Mouse (Mus musculus): Measurements from ENCODE around the gene Sult6b2.

Gene Sult6b2

DNA sequence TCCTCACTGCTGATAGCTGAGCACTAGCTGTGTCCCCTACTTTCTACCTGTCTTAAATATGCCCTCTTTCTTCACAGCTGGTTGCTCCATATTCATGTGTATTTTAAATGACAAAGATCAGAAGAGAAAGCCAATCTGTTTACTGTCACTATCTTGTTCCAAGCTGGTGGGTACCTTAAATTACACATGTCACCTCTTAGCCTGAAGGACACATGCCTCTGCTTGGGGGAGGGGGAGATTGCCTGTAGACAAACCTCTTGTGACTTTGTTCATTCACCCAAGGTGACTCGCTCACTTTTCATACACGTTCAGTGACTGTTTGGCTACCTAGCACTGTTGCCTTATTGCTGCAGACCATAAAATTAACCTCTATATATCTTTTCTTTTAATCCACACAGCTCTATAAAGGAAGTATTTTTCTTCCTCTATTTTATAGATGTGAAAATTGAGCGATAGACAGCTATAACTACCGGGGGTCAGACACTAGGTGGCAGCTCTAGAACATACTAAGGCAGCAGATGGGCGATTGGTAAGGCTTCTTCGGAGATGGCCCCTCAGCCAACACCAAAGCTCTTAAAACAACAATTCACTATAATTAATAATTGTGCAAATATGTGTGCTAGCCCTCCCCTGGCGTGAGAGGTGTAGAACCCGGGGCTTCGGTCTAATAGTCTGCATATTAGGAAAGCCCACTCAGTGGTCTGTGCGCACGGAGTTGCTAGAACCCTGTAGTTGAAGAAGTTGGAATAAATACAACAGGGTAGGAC lies 25.1 kb downstream of the Sult6b2 start:
- in situ Hi-C loops (cut with MboI), result no loop called here

DNA sequence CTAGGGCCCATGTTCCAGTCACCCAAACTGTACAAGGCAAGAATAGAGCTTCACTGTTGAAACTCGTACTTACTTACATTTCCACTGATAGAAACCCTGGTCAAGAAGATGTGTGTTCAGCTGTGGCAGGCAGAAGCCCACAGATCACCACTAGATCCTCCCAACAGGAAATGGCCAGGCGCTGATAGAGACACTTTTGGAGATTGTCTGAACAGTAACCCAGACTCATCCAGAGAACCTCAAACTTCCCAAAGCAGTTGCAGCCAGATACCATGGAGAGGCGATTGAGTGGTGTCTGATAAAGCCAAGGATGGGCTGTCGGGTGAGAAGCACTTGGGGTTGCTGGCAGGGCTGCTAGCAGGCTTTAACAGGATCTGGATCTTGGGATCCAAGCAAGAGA lies 27.4 kb downstream of the Sult6b2 start:
- in situ Hi-C loops (cut with MboI), result no loop called here

DNA sequence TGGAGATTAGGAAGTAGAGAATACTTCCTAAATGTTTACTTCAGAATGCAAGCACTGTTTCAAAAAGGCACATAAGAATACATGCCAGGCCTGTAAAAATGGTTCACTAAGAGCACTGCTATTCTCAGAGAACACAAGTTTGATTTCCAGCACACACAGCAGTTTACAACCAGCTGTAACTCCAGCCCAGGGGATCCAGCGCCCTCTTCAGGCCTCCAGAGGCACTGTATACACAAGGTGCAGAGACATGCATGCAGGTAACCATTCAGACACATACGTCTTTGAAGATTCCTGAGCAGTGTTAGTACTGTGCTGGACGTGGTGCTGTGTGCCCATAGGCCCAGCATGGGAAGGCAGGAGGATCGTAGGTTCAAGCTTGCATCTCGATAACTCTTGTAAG lies 30.7 kb downstream of the Sult6b2 start:
- in situ Hi-C loops (cut with MboI), result loop anchor here (25.0 kb wide), 1 partner anchor 386 kb away; the partner anchor contains the start of genes Golt1b and Recql

DNA sequence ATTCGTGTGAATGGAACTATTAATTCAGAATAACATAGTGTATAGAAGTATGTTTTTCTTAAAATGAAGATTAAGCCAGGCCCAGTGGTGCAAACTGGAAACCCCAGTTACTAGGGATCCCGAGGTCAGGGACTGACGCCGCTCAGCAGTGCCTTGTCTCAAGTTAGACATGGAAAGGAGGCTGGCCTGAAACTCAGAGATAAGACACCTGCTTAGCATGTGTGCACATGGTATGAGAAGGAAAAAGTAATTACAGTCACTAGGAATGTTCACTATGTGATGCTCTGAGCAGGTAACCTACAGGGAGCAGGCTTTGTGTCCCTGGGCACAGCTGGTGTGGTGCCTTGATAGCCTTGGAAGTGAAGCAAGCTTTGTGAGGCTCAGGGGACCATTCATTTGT lies 32.7 kb downstream of the Sult6b2 start:
- in situ Hi-C loops (cut with MboI), result loop anchor here (25.0 kb wide), 1 partner anchor 384 kb away; the partner anchor contains the start of genes Golt1b and Recql

DNA sequence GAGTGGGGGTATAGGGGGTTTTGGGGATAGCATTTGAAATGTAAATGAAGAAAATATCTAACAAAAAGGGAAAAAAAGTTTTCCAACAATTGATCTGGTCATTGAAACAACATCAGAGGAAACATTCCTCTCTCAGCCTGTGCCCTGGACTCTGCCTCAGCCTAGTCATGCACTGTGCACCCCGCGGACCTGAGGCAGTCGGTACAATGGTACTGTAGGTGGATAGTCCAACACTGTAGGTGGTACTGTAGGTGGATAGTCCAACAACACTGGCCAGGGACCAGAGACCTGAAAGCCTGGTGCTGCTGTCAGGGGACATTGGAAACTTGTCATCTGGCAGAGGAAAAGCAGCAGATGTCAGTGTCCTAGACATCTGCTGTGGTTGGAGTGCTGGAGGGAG lies 34.4 kb downstream of the Sult6b2 start:
- in situ Hi-C loops (cut with MboI), result loop anchor here (25.0 kb wide), 1 partner anchor 383 kb away; the partner anchor contains the start of genes Golt1b and Recql

DNA sequence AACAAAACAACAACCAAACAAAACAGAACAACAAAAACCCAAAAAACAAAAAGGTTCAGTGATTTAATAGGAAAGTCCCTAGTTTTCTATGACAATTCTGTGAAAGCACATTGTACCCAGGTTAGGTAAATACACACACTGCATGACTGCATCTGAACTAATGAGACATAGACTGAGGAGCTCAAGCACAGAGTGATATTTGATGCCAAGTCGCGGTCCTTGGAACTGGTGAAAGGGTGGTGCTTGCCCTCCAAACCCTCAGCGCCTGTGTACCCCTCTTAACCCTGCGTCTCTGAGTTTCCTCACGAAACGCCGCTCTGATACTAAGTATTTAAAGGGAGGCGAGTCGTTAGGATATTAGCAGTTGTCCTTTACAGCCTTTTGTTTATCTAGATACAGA lies 37.0 kb downstream of the Sult6b2 start:
- in situ Hi-C loops (cut with MboI), result loop anchor here (25.0 kb wide), 1 partner anchor 380 kb away; the partner anchor contains the start of genes Golt1b and Recql

DNA sequence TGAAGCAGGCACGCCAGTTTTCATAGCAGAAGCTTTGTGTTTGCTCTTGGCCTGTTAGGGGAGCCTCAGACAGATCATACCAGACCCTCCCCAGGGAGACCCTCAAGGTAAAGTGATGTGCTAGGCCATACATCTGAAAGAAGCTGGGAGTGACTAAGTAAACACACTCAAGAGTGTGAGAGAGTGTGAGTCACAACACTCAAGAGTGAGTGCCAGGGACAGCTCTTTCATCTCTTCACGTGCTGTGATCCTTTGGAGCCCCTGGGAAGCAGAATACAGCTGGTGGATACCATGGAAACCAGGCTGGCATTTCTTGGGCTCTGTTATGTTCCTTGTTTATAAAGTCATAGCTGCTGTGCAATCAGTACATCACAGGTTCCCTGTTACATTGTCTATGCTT lies 39.4 kb downstream of the Sult6b2 start:
- in situ Hi-C loops (cut with MboI), result loop anchor here (25.0 kb wide), 1 partner anchor 378 kb away; the partner anchor contains the start of genes Golt1b and Recql

DNA sequence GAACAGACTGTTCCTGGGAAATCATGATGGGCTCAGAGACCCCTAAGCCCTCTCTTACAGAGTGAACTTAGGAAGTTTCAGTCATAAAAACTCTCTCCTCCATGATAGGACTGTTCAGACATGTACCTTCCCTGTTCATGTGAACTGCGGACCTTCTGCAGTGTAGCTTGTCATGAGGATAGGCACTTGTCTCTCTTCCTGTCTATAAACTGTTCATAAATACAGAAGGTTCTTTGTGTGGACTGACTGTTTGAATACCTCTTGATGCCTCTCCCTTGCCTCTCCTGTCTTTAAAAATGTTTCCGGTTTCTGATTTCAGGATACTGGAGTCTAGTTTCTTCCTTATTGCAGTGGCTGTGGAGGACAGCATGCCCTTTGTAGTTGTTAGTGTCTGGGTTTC lies 44.7 kb downstream of the Sult6b2 start:
- in situ Hi-C loops (cut with MboI), result loop anchor here (25.0 kb wide), 1 partner anchor 372 kb away; the partner anchor contains the start of genes Golt1b and Recql

DNA sequence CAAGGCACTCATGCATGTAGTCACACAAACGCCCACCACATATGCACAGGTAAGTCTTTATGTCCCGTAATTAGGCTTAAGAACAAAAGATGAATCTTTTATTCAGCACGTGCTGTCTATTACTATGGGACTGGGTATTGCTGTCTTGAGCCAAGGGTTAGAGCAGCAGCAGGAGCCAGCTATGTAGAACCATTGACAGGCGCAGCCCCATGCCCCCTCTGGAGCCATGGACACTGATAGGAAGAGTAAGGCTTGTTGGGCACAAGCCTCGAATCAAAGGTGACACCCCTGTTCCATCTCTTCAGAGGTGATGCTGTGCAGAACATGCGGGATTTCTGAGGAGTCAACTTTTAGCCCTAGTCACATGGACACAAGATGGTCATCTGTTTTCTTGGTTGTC lies 45.7 kb downstream of the Sult6b2 start:
- in situ Hi-C loops (cut with MboI), result loop anchor here (25.0 kb wide), 1 partner anchor 371 kb away; the partner anchor contains the start of genes Golt1b and Recql

DNA sequence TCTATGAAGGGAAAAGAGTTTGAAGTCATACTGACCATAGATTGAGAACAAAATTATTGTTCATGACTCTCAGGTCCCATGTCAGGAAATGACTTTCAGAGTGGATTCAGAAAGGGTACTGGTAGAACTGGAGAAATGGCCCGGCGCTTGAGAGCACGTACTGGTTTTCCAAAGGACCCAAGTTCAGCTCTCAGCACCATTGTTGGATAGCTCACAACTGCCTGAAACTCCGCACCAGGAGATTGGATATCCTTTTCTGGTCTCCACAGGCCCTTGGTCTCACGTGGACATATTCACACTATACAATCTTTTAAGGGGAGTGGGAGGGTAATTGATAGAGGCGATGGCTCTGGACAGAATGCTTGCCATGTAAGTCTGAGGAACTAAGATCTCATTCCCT lies 46.3 kb downstream of the Sult6b2 start:
- in situ Hi-C loops (cut with MboI), result loop anchor here (25.0 kb wide), 1 partner anchor 371 kb away; the partner anchor contains the start of genes Golt1b and Recql

DNA sequence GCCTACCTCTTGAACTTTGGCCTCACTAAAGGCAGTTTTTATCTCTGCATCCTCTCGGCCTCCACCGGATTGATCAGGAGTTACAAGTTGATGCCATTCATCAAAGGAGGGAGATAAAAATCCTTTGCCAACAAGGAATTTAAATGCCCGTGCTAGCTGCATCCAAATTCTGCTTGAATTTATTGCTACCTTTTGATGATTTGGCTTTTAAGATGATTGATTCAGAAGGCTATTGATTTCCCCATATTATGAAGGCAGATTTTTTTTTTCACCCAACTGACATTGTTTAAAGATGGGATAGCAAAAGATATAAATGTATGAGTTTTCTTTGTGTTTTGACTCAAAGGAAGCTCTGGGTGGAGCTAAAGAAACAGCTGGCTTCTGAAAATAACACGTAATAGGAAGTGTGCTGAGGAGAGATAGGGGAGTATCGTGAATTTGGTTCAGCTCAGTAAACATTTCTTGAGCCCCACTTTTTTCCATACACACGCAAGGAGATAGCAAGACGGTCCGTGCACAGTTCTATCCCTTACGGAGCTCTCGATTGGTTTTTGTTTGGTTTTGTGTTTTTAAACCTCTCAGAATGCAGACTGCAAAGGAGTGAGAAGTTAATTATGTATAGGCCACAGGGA lies 46.9 kb downstream of the Sult6b2 start:
- in situ Hi-C loops (cut with MboI), result loop anchor here (25.0 kb wide), 1 partner anchor 370 kb away; the partner anchor contains the start of genes Golt1b and Recql

DNA sequence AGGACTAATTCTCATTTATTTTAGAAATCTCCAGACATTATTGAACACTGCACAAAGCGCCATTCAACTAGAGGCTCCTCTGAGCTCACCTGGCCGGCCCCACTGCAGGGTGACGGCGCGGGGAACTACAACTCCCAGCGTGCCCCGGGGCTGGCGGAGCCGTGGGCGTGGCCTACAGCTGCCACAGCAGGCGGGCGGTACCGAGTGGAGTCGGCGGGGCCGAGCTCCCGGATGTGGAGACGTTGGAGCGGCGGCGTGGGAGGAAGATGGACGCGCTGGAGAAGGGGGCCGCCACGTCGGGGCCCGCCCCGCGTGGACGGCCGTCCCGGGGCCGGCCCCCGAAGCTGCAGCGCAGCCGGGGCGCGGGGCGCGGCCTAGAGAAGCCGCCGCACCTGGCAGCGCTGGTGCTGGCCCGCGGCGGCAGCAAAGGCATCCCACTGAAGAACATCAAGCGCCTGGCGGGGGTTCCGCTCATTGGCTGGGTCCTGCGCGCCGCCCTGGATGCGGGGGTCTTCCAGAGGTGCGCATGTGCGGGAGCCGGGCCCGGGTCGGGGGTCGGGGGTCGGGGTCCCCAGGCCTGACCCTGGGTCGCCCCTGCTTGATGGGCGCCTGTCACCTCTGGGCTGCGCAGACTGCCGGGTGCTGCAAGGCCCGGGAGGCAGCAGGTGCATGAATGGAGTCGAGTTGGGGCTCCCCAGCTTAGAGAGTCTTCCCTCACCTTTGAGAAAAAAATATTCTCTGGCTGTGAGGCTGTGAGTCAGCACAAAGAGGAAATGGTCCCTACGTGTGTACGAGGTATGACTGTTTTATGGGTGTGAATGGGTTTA lies 47.6 kb downstream of the Sult6b2 start, which contains the start of gene Cmas:
Gene Cmas (plus strand): TSS at position 180 of the 827 bp plus-strand sequence.
- in situ Hi-C loops (cut with MboI), result loop anchor here (25.0 kb wide), 1 partner anchor 369 kb away; the partner anchor contains the start of genes Golt1b and Recql

DNA sequence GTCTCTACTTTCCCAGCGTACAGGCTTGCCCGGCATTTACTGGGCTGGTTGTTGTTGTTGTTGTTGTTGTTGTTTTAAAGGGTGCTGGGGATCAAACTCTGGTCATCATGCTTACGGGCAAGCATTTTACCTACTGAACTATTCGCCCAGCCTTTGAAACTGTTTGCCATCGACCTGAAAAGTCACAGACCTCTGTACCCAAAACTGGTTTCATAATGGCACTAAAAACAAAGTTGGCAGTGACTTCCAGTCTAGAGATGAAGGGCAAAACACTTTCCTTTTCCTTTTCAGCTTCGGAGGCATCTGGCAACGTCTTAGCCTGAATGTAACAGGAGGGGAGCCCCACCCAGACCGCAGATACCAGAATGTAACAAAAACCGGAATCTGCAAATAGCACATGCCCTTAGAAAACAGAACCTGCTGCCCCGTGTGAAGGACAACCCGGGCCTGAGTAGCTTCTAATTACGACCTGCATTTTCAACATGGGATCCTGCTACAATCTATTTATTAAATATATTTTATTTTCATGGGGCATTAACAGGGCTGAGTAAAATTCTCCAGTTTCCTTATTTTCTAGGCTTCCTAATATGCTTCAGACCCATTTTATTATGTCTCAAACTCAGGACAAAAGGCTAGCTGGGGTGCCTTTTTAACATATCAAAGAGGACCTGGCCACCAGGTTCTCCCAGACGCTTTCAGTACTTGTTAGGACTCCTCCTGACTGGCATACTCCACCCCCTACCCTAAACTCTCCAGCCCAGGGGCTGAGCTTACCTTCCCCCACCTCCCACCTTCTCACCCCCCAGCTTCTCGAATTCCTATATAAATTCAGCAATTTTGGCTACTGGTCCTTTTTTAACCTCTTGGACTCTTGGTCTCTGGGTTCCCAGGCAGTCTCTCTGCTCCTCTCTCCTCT lies 51.7 kb downstream of the Sult6b2 start:
- in situ Hi-C loops (cut with MboI), result loop anchor here (25.0 kb wide), 1 partner anchor 365 kb away; the partner anchor contains the start of genes Golt1b and Recql

DNA sequence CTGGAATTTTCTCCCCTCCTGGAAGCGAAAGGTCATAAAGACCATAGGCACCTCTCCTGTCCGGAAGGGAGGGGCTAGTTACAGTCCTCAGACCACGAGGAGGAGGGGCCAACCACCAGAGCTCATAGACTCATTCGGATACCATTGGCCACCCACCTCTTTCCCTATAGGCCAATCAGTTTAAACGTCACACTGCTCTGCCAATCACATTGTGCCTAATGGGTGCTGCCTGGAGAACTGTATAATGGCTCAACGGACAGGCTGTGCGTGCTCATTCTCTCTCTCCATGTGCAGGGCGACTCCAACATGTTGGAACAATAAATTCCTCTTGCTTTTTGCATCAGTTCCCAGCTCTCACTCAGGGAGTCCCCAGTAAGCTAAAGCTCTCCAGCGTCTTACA lies 52.9 kb downstream of the Sult6b2 start:
- in situ Hi-C loops (cut with MboI), result loop anchor here (25.0 kb wide), 1 partner anchor 364 kb away; the partner anchor contains the start of genes Golt1b and Recql

DNA sequence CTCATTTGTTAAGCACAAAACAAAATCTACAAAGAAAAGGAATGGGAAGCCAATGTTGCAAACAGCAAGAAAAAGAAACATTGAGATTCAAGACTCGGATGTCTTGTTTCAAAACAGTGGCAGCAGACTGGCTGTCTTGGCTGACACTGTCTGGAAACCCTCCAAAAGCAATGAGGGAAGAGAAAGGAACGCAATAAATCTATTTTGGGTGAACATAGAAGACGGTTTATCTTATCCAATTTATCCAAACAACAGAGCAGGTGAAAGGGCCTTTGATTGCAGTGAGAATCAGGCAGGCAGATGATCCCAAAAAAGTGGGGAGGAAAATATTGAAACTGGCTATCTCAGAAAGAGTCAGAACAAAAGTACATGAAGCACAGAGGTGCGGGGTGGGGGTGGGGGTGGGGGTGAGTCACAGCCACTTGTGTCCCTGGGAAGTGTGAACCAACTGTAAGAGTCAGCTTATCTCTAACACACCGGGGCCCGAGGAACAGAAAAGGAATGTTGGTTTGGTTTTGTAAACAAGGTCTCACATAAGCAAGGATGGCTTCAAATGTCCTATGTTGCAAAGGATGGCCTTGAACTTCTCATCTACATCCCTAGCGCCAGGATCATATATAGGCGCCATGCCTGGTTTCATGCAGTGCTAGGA lies 56.1 kb downstream of the Sult6b2 start:
- in situ Hi-C loops (cut with MboI), result no loop called here

DNA sequence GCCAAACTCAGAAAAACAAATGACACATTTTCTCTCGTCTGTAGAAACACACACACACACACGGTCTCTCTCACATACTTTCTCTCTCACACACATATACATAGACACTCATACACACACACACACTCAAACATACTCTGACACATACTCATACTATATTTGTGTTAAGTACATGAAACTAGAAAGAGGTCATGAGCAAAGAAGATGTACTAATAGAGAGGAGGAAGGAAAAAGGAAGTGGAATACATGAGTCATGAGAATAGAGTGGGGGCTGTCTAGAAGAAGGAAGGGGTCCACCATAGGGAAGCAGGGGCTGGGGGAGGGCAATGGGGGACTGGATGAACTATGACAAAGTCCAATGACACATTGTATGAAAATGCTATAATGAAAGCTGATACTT lies 57.1 kb downstream of the Sult6b2 start:
- in situ Hi-C loops (cut with MboI), result no loop called here

DNA sequence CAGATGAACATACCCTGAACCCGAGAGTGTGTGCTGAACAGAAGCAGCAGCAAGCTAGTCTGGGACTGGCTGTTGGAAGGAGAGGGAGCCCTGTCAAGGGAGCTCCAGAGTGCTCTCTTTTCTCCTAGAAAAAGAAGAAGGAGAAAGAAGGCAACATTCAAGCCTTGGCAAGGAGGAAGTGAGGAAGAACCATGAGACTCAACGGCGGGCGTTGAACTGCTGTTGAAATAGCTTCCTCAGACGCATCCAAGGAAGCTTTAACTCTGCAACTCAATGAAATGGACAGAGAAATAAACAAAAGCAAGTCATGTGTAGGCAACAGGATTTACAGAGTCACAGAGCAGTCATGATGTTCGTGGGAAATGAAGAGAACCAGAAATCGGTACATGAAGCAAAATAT lies 57.5 kb downstream of the Sult6b2 start:
- in situ Hi-C loops (cut with MboI), result no loop called here

DNA sequence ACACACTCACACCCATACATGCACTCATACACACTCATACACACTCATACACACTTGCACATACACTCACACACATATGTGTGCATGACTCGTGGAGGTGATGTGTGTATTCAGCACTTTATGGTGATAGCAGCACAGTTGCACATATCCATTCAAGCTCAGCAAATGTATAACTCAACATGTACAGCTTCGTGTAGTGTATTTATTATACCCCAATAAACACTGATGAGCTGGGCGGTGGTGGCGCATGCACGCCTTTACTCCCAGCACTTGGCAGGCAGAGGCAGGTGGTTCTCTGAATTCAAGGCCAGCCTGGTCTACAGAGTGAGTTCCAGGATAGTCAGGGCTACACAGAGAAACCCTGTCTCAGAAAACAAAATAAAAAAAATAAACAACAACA lies 58.8 kb downstream of the Sult6b2 start:
- in situ Hi-C loops (cut with MboI), result no loop called here

DNA sequence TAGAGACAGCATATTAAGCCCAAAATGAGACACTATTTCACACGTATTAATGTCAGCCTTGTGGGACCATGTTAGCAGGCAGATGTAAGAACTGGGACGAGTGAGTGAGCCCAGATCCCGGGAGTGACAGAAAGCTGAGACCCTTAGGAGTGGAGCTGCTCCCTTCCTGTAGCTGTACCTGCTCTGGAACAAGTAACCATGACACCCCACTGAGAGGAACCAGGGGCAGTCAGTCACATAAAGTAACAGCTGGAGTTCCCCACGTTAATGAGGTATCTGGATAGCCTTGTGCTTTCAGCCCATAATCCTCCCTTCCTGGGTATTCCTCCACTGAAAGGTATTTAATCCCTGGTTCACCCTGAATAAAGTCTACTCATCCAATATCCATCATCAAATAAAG lies 61.1 kb downstream of the Sult6b2 start:
- in situ Hi-C loops (cut with MboI), result no loop called here

DNA sequence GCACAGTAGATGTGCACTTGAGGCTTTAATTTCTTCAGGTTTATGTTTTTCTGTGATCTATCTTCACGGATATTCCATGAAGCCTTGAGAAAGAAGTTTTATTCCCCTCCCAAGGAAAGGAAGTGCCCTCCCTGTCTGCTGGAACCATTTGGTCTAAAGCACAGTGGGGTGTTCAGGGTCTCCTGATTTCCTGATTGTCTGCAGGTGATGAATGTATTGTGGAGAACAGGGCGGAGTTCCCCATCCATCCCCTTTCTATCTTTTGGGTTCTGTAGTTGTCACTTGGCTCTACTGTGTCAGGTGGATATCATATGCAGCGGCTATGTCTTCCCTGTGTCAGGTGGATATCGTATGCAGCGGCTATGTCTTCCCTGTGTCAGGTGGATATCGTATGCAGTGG lies 62.5 kb downstream of the Sult6b2 start:
- in situ Hi-C loops (cut with MboI), result no loop called here
